Mouse (Mus musculus): Measurements from ENCODE around the gene Rabgef1. TPM values are rescaled to one million over a fixed set of nuclear protein-coding genes. Genes with fewer than 3 reads are reported as not detected.

The Rabgef1 gene
- total RNA-seq, 2 experiments from 2014 or later, result 23.4 to 24.9 TPM

Other genes starting within 250 kb of the Rabgef1 start
- gene Vkorc1l1, start 229.8 kb upstream of the Rabgef1 start, total RNA-seq (2021), result 10 to 100 TPM; 14.6 to 18.4 TPM
- 10 to 100 TPM; 14.1 TPM for gene Gusb, start 168.7 kb upstream of the Rabgef1 start, total RNA-seq (2021)
- gene Asl, start 142.6 kb upstream of the Rabgef1 start, total RNA-seq (2021), result 1 to 10 TPM; 4.6 to 5.0 TPM
- gene Crcp, start 142.5 kb upstream of the Rabgef1 start, total RNA-seq (2021), result 10 to 100 TPM; 13.8 to 14.8 TPM
- gene Tpst1, start 98.5 kb upstream of the Rabgef1 start, total RNA-seq (2021), result 1 to 10 TPM; 6.9 to 8.3 TPM
- 1 to 10 TPM; 1.9 to 3.0 TPM for gene Kctd7, start 26.9 kb upstream of the Rabgef1 start, total RNA-seq (2021)
- 10 to 100 TPM; 37.1 to 39.8 TPM for gene Tmem248, start 45.3 kb downstream of the Rabgef1 start, total RNA-seq (2021)
- gene Sbds, start 83.7 kb downstream of the Rabgef1 start, total RNA-seq (2021), result 10 to 100 TPM; 52.0 to 55.9 TPM
- gene Tyw1, start 83.8 kb downstream of the Rabgef1 start, total RNA-seq (2021), result 1 to 10 TPM; 6.4 to 9.1 TPM
- not detected for gene Caln1, start 197.7 kb downstream of the Rabgef1 start, total RNA-seq (2021)
- not detected for gene A330070K13Rik, start 212.8 kb downstream of the Rabgef1 start, total RNA-seq (2021)